Mouse (Mus musculus): Measurements from ENCODE around the gene Krt16.
A peak's percentile ranks its signal among the peaks of the same experiment; 100 is the strongest.

Gene Krt16

DNA sequence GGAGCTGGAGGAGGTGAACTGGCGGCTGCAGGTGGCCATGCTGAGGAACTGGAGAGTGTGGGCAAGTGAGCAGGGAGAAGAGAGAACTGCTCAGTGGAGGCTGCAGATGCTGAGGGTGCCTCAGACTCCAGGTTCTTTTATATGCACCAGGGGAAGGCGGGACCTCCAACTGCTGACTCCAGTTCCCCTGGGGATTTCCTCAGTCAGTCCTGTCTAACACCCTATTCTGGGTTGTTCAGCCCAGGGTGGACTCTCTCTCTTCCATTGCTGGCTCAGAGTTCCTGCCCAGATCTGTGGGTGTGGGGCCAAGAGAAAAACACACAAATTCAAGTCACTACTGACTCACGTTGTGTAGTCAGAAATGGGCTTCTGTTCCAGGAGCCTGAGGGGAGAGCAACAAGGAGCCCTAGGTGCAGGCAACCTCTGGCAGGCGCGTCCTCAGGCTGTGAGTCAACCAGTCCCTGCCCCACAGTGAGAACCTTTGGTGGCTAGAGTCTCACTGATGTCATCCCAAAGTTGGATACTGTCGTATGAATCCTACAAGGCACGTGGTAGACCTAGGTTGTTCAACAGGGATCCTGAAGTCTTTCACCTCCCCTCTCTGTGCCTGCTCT is at the start of gene Krt16:
TSS of gene Krt16 (minus strand) at position 51 of the 614 bp plus-strand sequence.
- DNase-seq = no peak

DNA sequence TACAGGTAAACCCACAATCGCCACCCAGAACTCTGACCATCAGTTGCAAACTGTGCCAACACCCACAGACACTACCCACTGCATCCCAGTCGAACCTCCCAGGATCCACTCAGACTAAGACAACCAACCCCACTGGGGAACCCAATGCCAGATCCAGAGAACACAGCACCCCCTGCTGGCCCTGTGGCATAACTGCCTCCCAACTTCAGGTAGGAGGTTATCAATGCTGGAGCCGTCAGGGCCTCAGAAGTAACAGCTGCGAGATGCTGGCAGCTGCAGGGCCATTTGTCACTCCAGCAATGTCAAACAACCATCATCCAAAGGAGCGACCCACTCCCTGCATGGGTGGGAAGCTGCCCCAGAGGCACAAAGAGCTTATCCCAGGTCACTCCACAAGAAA is 49.1 kb upstream of the Krt16 start:
- DNase-seq = no peak

DNA sequence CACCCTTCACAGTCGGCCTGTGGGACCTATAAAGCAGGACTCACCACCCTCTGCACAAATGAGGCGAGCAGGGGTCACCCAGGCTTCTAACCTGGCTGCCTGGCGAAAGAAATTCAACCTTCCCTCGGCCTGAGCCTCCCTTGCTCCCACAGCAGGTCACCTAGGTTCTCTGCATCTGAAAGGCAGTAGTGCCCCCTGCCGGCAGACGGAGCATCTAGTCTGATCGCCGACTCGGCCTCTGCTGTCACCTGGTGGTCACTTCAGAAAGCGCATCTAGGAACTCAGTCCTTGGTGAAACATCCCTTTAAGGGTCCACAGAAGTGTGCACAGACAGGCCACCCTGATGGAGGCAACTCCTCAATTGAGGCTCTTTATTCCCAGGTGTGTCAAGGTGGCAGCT is 46.6 kb upstream of the Krt16 start:
- peak; percentile 49 for DNase-seq

DNA sequence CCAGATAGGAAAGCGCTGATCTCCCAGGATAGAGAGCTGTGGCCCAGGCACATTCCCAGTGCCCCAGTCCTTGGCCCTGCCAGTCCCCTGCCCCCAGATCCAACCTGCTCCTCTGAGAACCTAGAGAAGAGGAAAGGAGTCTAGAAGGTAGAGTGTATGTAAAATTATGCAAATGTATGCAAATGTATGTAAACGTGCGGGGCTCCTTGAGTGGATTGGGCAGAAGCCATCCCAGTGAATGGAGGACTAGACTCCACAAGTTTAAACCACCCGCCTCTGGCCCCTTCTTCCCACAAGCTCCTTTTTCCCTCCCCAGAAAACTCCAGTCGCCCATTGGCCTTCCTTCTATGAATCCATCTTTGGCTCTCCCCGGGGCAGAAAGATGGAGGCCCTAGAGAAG is 44.2 kb upstream of the Krt16 start:
- DNase-seq = no peak

DNA sequence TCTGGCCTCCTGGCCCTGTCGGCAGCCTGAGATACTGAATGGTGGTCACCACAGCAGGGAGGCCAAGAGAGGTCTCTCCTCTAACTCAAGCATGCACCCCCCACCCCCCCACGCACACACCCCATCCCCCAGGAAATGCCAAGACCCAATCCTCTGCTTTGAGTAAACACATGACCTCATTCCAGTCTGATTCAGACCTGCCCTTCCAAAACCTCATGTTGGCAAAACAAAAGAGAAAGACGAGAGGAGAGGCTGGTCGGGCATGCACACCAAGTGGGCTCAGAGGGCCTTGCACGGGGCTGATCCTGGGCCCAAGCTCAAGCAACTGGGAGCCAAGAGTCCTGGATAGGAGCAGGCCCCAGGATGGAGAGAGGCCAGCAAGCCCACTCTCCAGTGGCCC is 41.5 kb upstream of the Krt16 start:
- DNase-seq = no peak

DNA sequence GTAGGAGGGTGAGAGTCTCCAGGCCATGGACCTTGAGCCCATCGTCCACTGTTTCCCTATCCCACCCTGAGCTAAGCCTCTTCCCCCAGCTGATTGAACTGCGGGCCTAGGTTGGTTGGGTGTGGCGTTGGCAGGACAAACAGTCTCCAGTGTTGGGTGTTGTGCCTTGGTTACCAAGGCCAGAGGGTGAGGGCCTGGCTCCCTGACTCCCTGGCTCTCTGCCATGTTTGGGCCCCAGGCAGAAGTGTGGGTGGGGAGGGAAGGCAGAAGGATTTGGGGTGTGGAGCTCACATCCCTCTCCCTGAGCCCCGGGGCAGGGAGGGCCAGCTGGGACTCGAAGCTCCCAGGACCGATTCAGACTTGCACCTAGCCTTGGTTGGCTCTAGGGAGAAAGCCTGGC is 40.2 kb upstream of the Krt16 start:
- no peak for DNase-seq

DNA sequence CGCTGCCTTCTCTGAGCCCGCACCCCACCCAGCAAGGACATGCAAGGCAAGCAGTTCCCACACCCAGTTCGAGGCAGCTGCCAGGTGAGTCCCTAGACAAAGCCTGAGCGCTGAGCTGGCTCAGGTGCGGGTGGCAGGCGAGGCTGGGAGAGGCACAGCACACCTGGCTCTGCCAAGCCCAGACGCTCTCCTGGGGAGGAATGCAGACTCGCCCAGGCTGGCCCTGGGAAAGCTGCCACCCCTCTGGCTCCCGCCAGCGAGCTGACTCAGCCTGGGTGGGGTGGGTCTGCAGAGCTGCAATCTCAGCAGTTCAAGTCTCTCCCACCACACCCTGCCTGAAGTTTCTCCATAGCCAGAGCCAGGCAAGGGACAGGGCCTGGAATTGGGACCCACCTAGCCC is 38.3 kb upstream of the Krt16 start:
- no peak for DNase-seq

DNA sequence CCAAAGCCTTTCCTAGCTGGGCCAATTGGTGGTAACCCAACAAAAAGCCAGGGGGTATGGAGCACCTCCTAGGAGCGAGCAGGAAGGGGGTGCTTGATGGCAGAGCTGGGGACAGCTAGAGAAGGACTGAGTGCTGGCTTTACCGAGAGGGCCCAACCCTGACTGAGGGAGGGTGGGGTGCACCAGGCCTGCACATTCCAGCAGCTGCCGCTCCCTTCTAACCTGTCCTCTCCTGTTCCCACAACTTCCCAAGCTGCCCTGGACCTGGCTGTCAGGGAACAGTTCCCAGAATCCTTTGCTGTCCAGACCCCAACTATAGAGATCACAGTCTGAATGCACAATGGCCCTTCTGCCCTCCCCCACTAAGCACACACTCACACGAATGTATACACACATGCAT is 36.3 kb upstream of the Krt16 start:
- DNase-seq = no peak

DNA sequence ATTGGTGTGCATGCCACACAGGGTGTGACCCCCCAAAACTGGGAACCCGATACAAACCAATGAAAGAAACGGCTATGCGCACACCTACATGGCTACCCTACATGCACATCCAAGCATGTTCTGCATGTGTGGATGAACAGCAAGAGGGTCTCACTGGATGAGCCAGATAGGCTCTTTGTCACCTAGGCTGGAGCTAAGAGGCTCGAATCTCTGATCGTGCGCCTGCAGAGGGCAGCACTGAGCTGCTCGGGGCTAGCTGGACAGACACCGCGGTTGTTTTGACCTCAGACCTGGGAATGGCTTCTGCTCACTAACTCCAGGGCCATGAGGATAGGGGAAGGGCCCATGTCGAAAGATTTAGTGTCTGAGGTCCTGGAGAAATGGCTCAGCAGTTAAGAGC is 33.8 kb upstream of the Krt16 start:
- peak; percentile 43 for DNase-seq

DNA sequence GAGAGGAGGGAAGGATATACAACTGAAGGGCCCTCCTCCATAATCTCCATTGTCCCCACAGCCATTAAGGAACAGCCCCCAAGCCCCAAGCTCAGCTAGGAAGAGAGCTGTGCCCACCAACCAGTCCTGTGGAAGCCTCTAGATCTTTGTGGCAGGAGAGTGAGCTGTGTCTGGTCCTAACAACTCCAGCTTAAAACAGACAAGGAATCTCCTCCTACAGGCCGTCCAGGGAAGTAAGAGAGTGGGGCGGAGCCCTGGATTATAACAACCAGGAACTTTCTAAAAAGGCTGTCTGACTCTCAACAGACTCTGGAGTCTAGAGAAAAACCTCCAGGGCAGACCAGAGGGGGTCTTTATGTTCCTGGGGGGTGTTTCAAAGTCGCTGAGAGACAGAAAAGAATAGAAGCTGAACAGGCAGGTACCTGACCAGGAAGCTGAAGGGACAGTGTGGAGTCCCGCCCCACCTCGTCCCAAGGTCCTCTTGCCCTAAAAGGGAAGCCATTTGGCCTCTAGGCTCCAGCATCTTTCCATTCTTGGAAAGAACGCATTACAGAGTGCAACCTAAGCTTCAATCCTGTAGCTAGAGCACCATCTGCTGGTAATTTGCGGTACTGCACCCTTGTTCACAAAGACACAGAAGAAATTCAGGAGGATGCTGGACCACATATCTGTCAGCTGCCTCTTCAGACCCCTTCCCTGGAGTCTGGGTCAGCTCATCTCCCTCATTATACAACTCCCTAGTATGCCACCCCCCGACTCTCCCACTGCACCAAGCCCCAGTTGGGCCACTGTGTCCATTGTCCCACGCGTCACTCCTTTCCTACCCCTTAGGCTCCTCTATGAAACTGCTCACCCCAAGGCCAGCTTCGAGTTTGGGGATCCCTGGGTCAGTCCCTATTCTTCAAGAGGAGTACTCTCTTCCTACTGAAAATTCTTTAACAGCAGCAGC is 33.2 kb upstream of the Krt16 start:
- peak; percentile 52 for DNase-seq

DNA sequence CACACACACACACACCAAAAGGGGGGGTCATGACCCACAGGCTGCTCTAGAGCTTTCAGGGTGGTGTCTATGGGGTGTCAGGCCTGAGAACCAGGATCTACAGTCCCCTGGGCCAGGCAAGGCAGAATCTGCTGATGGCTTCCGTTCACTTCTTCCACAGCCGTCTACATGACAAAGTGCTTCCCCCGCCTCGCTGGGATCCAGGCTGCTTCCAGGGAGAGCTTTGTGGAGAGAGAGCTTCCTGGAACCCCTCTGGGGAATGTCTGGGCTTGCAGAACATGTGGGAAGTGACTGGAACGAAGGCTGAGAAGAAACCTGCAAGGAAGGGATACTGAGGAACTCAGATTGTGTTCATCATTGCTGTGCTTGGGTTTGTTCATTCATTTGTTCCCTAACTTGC is 30.1 kb upstream of the Krt16 start:
- DNase-seq = no peak

DNA sequence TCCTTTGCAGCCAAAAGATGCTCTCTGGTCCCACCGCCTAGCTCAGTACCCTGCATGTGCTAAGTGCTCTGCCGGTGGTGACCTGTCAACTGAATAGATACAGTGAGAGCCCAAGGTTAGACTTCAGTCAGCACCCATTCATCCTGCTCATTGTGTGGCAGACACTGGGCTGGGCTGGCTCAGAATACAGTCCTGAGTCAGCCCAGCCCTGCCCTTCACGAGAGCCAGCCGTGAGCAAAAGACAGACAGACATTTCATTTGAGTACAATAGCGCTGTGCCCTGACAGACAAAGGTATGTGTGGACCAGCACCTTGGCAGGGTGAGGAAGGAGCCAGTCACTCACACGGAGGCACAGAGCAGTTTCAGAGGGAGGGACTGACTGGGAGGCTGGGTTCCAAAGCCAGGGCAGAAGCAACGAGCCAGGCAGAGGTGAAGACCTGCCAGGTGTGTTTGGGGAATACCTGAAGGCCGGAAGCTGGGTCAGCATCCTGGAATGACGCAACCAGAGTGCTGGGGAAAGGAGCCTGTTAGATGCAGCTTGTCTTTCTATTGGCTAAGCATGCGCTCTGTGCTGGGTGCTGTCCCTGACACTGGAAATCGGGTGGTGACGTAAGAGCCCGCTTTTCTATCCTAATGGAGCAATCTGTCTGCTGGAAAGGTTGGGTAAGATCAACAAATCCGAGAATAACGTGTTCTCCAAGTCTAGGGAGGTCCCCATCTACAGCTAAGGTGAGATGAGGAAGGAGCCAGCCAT is 29.2 kb upstream of the Krt16 start:
- no peak for DNase-seq

DNA sequence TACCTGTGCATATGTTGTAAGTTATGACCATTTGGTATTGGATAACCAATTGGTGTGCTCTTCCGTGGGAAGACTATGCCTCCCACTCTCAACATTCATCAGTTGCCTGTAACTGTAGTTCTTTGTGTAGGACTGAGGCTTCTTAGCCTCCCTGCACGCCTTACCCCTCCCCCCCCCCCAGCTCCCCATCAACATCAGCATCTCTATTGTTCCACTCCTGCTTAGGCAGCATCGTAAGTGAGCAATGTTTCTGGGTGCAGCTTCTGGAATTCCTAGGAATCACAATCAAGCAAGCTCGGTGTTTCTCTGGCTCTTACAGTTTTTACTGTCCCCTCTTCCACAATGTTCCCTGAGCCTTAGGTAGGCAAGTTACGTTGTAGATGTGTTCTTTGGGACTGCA is 26.8 kb upstream of the Krt16 start:
- DNase-seq = no peak

DNA sequence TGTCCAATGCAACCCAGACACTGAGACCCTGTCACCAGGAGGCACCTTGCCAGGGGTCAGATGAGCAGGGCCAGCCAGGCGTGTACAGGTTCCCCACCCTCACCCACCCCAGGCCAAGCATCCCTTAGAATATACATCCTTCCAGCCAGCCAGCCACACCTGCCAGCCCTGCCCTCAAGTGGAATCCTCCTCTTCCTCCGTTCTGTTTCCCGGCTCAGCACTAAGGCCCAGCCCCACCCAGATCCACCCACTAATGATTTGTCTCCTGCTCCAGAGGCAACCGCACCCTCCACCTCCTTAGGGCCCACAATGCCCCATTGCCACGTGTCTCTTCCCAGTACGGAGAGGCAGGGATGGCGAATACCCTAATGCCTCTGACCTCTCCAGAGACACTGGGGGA is 26.0 kb upstream of the Krt16 start:
- DNase-seq = no peak

DNA sequence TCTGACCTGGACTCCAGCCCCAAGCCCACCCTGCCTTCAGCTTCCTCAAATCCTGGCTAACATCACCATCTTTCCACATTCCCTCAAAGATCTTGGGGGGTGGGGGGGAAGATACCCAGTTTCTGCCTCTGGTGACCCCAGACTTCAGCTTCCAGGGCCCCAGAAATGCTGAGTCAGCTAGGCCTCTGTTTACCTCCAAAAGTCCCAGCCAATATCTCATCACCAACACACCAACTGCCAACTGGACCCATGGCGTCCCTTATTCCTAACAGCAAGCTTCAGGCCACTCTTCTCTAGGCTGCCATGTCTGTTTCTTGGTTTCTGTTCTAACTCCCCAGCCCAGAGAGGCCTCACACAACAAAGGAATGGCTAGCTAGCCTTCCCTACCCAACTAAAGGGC is 23.2 kb upstream of the Krt16 start:
- DNase-seq = no peak

DNA sequence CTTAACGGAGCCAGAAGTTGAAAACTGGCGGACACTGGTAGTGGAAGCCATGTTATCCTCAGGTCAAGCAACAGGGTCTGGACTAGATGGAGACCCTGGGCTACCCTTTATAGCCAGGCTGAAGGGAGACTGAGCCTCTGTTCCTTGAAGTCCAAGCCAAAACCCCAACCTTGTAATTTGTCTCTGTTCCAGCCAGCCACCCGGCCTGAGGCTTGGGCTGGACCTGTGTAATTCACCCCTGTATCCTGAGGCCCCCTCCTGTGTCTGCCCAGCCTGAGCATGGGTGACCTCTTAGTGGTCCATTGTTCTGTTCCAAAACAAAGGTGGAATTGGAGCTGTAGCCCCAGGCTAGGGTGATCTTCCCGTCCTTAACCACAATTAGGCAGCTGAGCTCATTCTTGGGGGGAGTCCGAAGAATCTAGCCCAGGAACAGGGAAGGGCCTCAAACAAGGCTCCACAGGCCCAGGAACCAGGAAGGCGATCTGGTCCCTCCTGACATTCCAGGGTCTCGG is 21.2 kb upstream of the Krt16 start, which contains the start of gene Krt42:
TSS of gene Krt42 (minus strand) at position 51 of the 512 bp plus-strand sequence.
- DNase-seq = no peak

DNA sequence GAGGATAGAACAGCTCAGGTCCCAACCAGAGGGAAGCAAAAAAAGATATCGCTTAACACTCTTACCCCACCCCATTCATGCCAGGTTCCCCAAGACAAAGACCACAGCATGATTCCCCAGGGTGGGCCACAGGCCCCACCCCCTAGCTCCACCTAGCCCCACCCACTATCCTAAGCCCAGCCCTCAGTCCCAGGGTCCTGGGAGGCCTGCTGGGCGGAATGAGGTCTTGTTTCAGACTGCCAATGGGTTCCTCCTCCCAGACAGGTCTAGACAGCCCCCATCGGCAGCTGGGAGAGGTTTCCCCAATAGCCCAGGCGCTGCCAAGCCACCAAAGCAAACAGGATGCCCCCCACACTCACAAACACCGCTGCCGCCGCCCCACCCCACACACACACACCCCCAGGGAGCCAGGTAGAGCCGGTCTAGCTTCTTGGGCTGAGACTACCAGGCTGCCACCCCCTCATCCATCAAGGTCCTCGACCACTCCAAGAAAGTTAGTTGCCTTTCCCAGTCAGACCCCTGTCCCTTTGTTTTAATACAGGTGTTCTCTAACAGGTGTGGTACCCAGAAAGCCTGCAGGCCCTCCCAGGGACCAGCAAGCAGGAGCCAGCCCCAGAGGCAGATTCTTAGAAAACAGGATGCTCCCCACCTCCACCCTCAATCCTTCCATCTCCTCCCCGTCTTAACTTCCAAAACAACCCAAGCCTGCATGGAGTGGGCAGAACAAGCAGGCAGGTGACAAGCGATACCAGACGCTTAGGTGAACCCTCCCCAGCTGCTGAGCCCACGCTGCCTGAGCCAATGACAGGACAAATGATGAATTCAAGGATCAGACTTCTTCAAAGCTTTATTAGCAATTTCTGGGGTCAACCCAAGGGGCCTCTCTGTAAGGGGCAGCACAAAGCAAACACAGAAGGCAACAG is 13.6 kb upstream of the Krt16 start:
- DNase-seq = no peak

DNA sequence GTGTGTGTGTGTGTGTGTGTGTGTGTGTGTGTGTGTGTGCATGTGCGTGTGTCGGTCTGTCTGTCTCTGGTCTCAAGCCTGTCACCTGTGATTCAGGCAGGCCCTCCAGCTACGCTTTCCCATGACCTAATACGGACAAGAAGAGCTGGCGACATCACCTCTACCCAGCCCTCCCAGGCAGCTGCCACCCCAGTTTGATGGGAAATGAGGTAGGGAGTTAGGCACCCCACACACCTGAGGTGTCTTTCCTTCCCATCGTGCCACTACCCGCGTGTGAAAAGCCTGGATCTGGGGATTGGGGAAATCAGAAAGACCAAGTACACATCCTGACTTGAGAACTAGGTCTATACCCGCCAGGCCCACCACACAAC is 12.5 kb upstream of the Krt16 start:
- DNase-seq = no peak

DNA sequence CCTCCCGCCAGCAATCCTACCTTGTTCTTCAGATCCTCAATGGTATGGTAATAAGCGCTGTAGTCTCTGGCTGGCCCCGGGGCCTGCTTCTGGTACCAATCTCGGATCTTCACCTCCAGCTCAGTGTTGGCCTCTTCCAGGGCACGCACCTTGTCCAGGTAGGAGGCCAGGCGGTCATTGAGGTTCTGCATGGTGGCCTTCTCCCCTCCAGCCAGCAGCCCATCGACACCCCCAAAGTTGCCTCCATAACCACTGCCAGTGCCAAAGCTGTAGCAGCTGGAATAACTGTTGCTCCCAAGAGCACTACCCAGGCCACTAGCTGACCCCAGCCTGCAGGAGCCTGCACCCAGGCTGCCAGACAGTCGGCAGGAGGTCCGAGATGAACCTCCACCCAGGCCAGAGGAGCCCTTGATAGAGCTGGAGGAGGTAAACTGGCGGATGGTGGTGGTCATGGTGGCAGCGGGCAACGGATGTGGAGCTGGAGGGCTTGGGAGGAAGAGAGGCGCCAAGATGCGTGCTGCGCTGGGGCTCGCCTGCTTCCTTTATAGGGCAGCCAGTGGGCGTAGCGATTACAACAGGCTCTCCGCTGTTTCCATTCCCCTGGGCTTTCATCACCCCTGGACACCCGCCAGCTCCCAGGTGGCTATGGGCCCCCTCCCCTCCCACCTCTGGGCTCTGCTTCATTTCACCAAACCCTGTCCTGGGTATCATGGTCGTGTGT is 12.0 kb upstream of the Krt16 start, which contains the start of gene Krt17:
TSS of gene Krt17 (minus strand) at position 516 of the 721 bp plus-strand sequence.
- DNase-seq = no peak

DNA sequence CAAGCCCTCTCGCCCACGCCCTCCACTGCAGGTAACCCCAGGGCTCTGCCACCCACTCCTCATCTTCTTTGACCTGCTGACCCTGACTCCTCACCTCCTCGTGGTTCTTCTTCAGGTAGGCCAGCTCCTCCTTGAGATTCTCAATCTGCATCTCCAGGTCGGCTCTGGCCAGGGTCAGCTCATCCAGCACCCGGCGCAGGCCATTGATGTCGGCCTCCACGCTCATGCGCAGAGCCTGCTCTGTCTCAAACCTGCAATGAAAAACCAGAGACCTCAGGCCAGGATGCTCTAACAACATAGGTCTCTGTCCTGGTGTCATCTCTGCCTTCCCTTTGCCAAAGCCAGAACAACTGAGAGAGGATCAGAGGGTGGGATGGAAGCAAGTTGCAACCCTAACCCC is 10.4 kb upstream of the Krt16 start:
- no peak for DNase-seq

DNA sequence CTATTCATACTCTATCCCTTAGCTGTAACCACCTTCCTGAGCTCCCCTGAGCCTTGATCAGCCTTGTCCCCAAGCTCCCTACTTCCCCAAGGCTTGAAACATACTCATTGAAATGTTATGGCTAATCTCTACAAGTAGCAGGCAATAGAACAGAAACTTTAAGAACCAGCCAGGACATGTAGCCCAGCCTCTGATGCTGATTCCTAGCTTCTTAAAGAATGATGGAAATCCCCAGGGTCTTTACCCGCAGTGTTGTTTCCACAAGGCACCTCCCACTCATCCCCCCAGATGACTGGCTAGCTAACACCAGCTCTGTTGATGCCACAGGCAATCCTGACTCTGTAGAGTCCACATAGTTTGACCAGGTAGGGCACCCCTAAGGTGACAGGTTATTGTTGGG is 9.3 kb upstream of the Krt16 start:
- no peak for DNase-seq

DNA sequence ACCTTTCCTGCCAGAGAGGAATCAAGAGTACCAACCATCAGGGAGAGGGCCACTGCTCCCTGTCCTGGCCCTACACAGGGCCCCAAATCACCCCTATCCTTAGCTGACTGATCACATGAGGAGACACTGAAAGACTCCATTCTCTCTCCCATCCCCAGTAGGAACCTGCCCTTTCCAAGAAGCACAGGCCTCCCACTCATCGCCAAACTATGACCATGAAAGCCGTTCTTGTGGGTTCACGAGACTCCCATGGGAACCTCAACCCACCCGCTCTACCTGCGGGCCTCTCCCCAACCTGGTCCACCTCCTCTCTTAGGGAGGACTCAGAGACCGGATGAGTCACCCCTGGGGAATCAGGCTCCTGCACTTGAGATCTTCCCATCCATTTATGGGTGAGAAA is 6.8 kb upstream of the Krt16 start:
- DNase-seq = no peak
